Mouse (Mus musculus): ENCODE data around the gene Gimap4.
"Not testable (repeated sequence)": the region's sequence is repeated elsewhere in the genome, so short reads cannot be mapped to it uniquely, and the experiment has no call there.

Gimap4 gene

DNA sequence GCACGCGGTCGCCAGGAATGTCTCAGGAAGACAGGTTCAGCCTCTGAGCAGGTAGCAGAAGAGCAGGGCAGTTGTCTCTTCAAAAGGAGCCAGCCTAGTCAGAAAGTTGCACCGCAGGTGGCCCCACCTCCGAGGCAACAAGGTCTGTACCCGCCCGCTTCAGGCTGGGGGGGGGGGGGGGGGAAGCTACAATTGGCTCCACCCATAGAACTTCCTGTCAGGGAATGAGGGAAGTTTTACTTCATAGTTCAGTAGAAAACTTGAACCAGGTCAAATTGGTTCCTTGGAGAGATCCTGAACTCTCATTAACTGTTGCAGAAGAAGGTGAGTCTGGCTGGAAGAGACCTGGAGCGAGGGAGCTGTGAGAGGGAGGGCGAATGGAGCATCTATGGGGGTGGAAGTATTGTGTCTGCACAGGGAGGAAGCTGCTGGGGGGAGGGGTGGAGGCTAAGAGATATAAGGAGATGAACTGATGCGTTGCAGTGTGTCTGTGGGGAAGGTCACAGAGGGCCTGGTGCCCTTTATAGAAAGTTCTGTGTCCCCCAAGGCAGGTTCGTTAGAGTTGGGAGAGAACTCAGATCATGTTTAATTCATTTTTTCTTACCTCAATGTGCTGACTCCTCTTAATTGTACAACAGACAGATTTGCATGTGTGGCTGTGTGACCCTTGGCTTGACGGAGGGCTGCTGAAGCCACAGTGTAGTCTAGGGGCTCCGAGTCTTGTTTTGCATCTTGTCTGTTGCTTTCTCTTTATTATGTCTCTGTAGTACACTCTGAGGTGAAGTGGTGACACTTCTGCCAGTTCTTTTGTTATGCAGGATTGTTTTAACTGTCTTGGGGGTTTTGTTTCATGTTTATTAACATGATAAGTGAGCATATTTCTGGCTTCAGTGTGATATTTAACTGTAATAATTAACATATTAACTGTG, 8.2 kb upstream of the Gimap4 start, which contains the start of gene Gimap9:
Gene Gimap9, plus strand, starts transcription at position 199 of the 929 bp plus-strand sequence.
- DNase-seq (ENCODE audit: low read depth, low spot score) = peak; percentile 78

DNA sequence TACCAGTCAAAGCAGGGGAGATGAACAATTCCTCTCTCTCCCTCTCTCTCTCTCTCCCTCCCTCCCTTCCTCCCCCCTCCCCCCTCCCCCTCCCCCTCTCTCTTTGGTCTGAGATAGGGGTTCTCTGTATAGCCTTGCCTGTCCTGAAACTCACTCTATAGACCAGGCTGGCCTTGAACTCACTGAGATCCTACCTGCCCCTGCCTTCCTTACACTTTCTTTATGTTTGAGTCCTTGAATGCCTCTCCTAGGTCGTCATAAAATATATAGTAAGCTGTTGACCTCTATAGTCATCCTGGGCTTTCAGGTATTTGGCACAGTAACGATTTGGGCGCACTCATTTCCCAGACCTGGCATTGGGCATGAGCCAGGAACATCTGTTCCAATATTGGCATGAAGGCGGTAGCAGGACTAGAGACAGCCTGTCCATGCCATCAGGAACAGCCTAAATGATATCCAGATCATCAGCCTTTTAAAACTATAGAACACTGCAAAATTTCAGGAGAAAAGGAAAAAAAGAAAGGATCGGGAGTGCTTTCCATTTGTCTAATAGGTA, 7.4 kb upstream of the Gimap4 start:
- no peak for DNase-seq (ENCODE audit: low read depth, low spot score)

DNA sequence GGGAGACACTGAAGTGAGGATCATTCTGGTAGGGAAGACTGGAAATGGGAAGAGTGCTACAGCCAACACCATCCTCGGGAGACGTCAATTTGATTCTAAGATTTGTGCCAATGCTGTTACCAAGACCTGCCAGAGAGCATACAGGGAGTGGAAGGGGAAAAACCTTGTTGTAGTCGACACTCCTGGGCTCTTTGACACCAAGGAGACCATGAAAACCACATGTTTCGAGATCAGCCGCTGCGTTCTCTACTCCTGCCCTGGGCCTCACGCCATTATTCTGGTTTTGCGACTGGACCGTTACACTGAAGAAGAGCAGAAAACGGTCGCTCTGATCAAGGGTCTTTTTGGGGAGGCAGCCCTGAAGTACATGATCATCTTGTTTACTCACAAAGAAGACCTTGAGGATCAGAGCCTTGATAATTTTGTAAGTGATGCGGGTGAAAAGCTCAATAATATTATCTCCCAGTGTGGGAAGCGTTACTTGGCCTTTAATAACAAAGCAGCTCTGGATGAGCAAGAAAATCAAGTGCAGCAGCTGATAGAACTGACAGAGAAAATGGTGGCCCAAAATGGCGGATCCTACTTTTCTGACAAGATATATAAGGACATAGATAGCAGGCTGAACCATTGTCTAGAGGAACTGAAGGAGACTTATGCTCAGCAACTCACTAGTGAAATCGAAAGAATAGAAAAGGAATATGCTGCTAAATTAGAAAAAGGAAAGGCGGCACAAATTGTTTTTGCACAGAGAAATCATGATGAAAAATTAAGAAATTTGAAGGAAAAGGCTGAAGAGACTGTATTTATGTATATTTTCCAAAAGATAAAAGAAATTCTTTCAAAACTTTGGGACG, 6.6 kb upstream of the Gimap4 start:
- DNase-seq (ENCODE audit: low read depth, low spot score) = no peak

DNA sequence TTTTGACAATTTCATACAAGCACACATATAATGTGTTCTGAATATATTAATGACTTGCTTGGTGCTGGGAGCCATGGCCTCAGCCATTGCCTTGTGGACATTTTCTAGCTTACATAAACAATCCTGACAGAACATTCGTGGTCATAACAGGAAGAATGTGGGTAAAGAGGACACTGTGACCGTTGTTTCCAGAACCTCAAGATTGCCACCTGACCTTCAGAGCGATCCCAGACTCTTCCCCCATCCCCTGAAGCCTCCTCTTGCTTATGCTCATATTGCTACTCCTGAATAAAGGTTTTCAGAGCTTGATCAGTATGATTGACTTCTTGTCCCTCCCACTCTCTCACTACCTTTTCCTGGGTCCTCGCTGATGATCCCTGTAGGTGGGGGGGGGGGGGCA, 6.0 kb upstream of the Gimap4 start:
- DNase-seq (ENCODE audit: low read depth, low spot score) = no peak

DNA sequence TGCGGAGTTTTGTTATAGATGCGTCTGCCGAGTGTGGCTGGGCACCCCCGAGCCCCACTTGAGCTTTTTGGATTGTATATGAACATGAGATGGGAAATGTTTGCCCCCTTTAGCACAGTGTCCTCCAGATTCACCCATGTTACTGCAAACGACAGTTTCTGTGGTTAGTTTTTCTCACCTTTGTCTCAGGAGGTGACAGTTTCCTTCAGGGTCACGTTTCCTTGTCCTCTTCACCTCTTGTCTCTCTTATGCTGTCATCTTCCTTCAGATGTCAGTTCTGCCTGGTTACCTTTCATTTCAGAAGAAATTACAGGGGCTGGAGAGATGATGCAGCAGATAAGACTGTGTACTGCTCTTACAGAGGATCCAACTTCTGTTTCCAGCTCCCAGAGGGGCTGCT, 4.6 kb upstream of the Gimap4 start:
- DNase-seq (ENCODE audit: low read depth, low spot score) = no peak

DNA sequence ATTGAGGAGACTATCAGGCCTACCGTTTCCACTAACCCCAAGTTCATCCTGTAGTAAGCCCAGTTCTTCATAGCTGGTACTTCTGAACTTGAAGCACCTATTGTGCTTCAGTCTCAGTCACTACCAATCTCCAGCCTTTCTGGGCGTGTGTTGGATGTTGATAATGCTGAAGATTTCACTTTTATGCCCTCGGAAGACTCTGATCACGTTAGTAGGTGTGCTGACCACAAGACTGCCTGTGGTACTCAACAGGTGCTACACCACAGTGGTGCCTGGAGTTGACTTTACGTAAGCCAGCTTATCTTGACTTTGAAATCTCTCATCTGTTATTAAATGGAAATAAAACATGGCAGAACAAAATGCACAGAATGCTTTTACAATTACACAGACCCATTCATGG, 3.9 kb upstream of the Gimap4 start:
- no peak for DNase-seq (ENCODE audit: low read depth, low spot score)

DNA sequence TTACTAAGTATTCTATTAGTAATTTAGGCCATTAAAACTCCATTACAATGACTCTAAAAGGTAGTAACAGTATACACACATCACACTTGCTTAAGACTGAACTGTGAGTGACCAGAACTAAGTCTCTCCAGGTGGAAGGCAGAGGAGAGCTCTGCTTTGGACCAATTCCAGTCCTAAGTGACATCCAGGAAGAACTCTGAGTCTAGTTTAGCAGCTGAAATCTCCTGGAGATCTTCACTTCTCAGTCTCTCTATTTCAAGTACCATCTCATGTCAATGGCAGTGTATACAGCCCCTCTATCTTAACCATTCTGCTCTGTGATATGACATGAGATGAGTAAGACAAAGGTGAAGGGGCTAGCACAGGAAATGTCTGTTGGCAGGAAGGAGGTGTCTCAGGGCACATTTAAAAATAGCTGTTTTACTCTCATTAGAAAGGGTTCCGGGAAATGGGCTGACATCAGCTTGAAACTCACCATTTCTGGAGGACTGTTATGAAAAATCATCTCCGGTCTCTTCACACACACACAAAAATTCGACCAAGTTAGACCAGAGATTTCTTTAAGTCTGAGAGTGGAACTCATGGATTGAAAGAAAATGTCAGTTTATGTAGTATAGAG, 2.8 kb upstream of the Gimap4 start:
- no peak for DNase-seq (ENCODE audit: low read depth, low spot score)

DNA sequence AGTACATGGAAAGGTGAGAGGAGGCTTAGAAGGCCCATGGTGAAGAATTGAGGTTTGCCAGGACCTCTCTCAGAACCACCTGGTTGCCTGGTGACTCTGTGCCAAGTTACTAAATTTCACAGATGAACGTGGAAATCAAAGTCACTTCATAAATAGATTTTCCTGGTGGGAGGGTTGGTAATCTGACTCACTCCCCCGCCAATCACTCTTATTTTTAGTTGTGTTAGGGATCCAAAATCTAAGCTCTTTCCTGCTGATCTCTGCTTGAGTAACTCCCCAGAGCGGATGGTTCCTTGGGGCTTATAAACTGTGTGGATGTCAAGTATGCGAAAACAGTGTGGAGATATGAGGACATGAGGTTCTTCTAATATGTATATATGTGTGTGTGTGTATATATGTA, 2.1 kb upstream of the Gimap4 start:
- DNase-seq (ENCODE audit: low read depth, low spot score) = no peak

DNA sequence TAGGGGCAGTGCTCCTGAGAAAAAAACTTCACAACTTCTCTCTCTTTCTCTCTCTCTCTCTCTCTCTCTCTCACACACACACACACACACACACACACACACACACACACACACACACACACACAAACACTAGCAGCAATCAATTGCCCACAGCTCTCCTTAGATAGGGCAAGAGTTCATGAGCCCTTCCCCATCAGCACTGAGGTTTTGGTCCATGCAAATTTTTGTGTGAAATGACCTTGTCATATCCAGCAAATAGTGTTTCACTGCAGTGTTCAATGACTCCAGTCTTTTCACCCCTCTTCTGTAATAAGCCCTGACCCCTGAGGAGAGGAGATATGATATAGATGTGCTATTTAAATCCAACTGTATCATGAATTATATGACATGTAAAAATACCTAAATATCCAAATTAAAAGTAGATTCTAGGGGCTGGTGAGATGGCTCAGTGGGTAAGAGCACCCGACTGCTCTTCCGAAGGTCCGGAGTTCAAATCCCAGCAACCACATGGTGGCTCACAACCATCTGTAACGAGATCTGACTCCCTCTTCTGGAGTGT, 1.0 kb upstream of the Gimap4 start:
- DNase-seq (ENCODE audit: low read depth, low spot score) = not testable (repeated sequence)

DNA sequence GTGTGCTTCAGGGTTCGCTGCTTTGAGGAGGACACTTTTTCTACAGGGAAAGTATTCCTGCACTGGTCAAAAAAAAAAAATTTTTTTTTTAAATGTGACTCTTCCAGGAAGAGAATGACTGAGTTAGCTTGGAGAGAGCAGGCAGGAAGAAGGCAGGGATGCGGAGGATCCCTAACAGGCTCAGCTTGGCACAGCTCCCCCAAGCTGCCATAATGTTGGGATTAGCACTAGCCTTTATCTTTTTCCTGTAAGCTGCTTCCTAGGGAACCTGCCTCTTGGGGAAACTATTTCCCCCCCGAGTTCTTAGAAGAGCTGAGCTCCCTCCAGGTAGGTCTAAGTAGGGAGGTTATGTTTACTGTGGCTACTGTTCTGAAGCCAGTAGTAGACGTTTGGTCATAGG, 457 bp downstream of the Gimap4 start:
- no peak for DNase-seq (ENCODE audit: low read depth, low spot score)

DNA sequence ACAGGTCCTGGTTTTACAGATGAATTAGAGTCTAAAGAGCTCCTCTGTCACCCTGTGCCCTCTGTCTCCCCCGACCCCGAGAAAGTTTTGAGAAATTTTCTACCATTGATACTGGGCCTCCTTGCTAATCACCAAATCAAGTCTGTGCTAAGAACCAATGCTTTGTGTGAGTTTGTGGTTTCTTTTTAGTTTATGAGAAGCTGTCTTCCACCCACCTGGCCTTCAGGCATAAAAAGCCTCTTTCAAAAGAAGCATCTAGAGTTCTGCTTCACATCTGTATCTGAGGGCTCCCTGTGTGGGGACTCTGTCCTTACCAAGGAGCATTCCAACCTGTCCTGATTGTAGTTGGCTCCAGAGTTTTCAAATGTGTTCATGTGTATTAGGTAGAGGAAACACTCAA, 902 bp downstream of the Gimap4 start:
- DNase-seq (ENCODE audit: low read depth, low spot score) = no peak

DNA sequence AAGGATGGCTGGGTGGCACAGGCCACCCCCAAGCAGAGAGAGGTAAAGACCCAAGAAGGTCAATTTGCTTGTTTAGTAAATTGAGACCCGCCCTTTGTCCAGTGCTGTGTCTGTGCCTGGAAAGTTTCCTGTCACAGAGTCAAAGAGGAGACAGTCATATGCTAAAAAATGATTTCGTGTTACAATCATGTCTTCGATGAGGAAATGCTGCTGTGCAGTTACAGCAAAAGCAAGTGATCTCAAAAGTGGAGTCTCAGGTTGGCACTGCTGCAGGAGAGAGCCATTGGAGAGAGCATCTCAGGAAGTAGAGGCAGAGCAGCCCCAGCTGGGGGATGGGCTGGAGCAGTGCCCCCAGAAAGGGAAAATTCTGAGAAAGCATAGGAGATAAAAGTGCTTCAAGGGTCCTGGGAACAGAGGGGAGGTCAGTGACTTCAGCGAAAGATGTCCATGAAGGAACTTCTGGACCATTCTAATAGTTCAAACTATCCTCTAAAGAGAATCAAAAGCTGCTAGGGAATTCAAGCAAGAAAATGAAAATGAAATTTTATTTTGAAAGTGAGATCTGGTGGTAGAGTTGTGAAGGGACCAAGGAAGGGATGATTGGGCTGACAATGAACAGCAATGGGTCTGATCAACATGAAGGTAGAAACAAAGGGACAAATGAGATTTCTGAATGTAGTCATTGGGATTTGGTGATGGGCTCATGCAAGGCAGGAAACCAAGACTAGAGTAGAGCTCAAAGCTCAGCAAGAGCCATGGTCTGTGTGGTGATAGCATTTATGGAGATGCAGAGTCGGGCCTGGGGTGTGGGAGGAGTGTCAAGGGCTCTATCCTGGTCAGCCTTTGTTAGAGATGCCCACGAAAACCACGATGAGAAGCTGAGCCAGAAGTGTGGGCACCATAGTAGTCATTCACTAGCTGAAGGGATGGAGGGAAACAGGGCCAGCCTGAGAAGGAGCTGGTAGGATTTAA, 1.6 kb downstream of the Gimap4 start:
- no peak for DNase-seq (ENCODE audit: low read depth, low spot score)

DNA sequence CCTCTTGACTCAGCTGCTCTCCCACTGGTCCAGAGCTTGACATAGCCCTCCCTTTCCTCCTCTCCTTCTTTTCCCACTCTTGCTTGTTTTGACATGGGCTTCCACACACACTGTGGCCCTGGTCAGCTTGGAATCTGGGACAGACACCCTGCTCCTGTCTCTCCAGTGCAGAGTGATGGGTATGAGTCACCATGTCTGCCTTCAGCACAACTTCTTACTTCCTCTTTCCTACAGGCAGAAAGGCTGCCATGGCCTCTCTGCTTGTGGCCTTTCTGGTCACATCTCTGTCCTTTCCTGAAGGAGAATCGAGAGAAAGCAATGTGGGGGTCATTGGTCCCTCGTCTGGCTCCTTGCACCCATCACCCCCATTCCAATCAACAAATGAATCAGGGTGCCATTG, 2.7 kb downstream of the Gimap4 start:
- DNase-seq (ENCODE audit: low read depth, low spot score) = no peak

DNA sequence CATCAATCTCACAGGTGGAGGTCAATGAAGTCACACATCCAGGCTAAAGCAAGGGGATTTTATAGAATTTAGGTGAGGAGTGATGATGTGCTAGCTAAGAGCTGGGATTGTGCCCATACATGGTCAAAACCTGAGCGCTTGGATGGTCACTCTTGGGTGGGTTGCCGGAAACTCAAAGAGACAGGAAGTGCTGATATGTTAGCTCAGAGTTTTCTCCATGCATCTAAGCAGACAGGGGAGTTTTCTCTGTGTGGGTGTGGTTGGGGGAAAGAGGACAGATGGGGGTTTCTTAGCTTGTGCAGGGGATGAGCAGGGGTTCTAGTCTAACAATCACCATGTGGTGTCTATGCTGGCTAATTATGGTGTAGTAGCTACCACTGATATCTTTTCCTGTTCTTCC, 5.0 kb downstream of the Gimap4 start:
- no peak for DNase-seq (ENCODE audit: low read depth, low spot score)

DNA sequence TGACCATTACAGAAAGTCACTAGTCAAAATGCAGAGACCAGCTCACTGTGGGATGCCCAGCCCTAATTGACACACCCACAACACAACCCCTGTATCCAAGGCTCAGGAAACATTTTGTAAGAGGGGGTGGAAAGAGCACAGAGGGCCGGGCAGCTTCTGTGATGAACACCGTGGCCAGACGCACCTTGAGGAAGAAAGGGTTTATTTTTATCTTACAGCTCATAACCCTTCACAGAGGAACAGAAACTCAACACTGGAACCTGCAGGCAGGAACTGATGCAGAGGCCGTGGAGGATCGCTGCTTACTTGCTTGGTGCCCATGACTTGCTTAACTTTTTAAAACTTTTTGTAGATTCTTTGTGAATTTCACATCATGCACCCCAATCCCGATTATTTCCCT, 8.6 kb downstream of the Gimap4 start:
- no peak for DNase-seq (ENCODE audit: low read depth, low spot score)

DNA sequence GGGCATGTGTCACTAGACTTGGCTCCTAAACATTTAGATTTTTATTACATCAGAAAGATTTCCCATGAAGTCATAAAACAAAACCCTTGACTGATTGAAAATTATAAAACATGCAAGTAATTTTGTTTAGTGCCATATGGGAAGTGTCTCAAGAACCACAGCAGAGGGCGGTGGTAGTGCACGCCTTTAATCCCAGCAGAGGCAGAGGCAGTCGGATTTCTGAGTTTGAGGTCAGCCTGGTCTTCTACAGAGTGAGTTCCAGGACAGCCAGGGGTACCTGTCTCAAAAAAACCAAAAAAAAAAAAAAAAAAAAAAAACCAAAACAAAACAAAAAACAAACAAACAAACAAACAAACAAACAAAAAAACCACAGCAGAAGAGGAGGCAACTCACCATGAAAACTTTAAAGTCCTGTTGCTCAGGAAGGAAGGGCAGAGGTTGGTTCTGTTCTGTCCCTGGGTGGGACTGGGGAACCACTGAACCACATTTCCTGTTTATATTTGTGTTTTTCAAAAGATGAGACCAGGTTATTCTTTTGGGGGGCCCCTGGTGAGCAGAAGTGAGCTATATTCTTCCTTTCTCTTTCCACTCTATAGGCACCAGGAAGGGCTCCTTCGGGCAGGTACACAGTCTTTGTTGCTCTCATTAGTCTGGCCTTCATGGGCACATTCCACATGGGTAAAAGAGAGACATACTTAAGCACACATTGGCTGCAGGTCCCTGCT, 12.6 kb downstream of the Gimap4 start:
- no peak for DNase-seq (ENCODE audit: low read depth, low spot score)

DNA sequence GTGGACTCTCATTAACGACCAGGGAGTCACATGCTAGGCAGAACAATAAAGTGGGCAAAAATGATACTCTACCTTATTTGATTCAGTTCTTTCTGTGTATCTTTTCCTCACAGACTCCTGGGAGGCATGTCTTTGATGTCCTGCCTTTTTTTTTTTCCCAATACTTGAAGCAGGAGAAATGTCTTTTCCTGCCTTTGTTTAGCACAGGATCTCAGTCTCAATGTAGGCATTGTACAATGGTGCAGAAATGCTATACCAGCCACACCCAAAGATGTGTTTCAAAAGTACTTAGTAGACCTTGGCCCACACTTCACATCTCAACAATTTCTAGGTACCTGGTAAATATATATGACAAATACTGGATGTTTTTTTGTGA, 13.2 kb downstream of the Gimap4 start:
- no peak for DNase-seq (ENCODE audit: low read depth, low spot score)

DNA sequence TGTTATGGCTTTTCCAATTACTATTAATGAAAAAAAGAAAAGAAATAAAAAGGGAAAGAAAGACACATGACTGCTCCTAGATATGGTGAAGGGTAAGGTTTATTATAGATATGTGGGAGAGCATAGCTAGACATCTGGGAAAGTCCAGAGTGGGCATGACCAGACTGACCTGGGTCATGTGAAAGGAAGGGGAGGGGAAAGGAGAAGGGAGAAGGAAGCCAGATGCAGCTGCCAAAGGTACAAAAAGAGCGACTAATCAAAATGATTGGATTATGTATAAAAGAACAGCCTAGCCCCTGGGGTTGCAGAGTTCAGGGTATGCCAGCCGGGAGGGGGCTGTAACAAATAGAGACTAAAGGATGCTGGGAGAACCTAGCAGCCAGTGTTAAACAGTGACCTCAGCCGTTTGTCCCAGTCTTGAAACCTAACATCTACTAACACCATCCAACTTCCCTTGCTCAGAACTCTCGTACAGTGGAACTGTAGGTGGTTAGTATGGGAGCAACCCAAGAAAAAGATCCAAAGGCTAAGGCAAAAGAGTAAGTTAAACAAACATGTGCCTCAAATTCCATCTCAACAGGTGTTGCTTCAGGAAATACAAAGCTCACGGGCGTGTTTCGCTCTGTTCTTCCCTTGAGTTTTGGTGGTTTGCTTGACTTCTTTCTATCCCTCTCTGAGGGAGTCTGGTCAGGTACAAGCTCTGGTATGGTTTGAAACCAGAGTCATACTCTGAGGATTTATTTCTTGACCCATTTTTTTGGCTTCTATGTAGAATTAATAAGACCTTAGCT, 13.9 kb downstream of the Gimap4 start:
- DNase-seq (ENCODE audit: low read depth, low spot score) = no peak

DNA sequence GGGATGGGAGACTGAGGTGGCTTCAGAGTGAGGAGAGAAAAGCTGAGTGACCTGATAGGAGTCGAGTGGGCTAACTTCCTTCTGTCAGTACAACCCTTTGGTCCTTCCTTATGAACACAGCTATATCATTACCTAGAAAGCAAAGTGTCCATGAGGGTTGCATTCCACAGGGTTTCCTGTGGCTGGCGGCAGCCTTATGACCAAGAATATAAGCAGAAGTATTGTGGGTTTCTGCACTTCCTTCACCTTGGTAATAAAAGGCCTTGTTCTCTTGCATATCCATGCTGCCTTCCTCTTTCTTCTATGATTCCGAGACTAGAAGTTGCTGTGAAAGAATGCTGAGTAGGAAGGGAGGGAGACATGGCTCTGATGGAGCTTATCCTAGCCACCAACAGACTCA, 14.5 kb downstream of the Gimap4 start:
- no peak for DNase-seq (ENCODE audit: low read depth, low spot score)

Data from ES-CJ7 (cell line).